Mouse (Mus musculus): ENCODE measurements around the gene Epop. TPM values are rescaled to one million over a fixed set of nuclear protein-coding genes. Genes with fewer than 3 reads are reported as not detected.

Gene Epop
- polyA plus RNA-seq, 1 experiment from 2014 or later: 16.1 TPM

- 3% methylated on average over 12 of the region's 12 CpGs for WGBS
- no peaks in the 10 kb centered on the region for H3K9me3 ChIP-seq (replicated peaks)
- H3K27ac ChIP-seq: no peak overlapping the region
- H3K4me3 ChIP-seq: peak overlapping the region; percentile 4; the same call in 1 of the 2 replicates
- peaks cover 45% of the 10 kb centered on the region for H3K27me3 ChIP-seq (ENCODE audit: low read depth, poor library complexity, severe bottlenecking)
- no peaks in the 10 kb centered on the region for H3K36me3 ChIP-seq
- peak; percentile 91 for DNase-seq (ENCODE audit: low spot score)
- H3K4me1 ChIP-seq: peaks cover 47% of the 10 kb centered on the region
These were observed 2.4 kb upstream of the Epop start for GRCm38 (mm10) chr11:97631938-97632337.

- Histone ChIP-seq H3K4me1 (peaks cover 51% of the 10 kb centered on the region), H3K4me3 (0 out of 2 replicates have a peak overlapping the region, but pooled peaks have one; percentile 4)
These were observed 2.0 kb upstream of the Epop start for GRCm38 (mm10) chr11:97631500-97631899.

GRCm38 (mm10) chr11:97631046-97631445, 1.5 kb upstream of the Epop start:
- Histone ChIP-seq H3K36me3 (no peaks in the 10 kb centered on the region), H3K27me3 (ENCODE audit: low read depth, poor library complexity, severe bottlenecking) (peaks cover 51% of the 10 kb centered on the region), H3K27ac (no peak overlapping the region), H3K9me3 (replicated peaks) (no peaks in the 10 kb centered on the region), H3K4me1 (peaks cover 56% of the 10 kb centered on the region), H3K4me3 (no peak overlapping the region)
- 41% methylated on average over 2 of the region's 2 CpGs for WGBS
- no peak for DNase-seq (ENCODE audit: low spot score)

More at GRCm38 (mm10) chr11:97631500-97631899, 2.0 kb upstream of the Epop start:
- H3K27ac ChIP-seq: no peak overlapping the region
- H3K36me3 ChIP-seq: no peaks in the 10 kb centered on the region
- no peaks in the 10 kb centered on the region for H3K9me3 ChIP-seq (replicated peaks)
- peaks cover 46% of the 10 kb centered on the region for H3K27me3 ChIP-seq (ENCODE audit: low read depth, poor library complexity, severe bottlenecking)
- WGBS: 18% methylated on average over 5 of the region's 5 CpGs
- no peak for DNase-seq (ENCODE audit: low spot score)

- whole genome bisulfite sequencing: under 1% methylated on average over 106 of the region's 106 CpGs
- H3K4me1 ChIP-seq: peaks cover 59% of the 10 kb centered on the region
- peak overlapping the region; percentile 90 for H3K27ac ChIP-seq
- H3K36me3 ChIP-seq: no peaks in the 10 kb centered on the region
- H3K4me3 ChIP-seq: peak overlapping the region; percentile 80
- H3K27me3 ChIP-seq (ENCODE audit: low read depth, poor library complexity, severe bottlenecking): peaks cover 71% of the 10 kb centered on the region
- no peaks in the 10 kb centered on the region for H3K9me3 ChIP-seq (replicated peaks)
- peak; percentile 77 for DNase-seq (ENCODE audit: low spot score)
These were observed 659 bp downstream of the Epop start for GRCm38 (mm10) chr11:97628568-97629518.

- peaks cover 77% of the 10 kb centered on the region for H3K27me3 ChIP-seq (ENCODE audit: low read depth, poor library complexity, severe bottlenecking)
- no peak for DNase-seq (ENCODE audit: low spot score)
- under 1% methylated on average over 28 of the region's 28 CpGs for WGBS
These were observed 1.3 kb downstream of the Epop start for GRCm38 (mm10) chr11:97628303-97628567.

GRCm38 (mm10) chr11:97627556-97628302, 1.8 kb downstream of the Epop start:
- H3K27ac ChIP-seq: peak overlapping the region; percentile 90
- DNase-seq (ENCODE audit: low spot score): peak; percentile 42
- no peaks in the 10 kb centered on the region for H3K9me3 ChIP-seq (replicated peaks)
- H3K4me3 ChIP-seq: peak overlapping the region; percentile 80
- H3K27me3 ChIP-seq (ENCODE audit: low read depth, poor library complexity, severe bottlenecking): peaks cover 78% of the 10 kb centered on the region
- peaks cover 59% of the 10 kb centered on the region for H3K4me1 ChIP-seq
- WGBS: 1% methylated on average over 30 of the region's 30 CpGs
- no peaks in the 10 kb centered on the region for H3K36me3 ChIP-seq

More at GRCm38 (mm10) chr11:97628303-97628567, 1.3 kb downstream of the Epop start:
- H3K9me3 ChIP-seq (replicated peaks): no peaks in the 10 kb centered on the region
- H3K27ac ChIP-seq: peak overlapping the region; percentile 90
- peaks cover 59% of the 10 kb centered on the region for H3K4me1 ChIP-seq
- peak overlapping the region; percentile 80 for H3K4me3 ChIP-seq
- H3K36me3 ChIP-seq: no peaks in the 10 kb centered on the region

- H3K27ac ChIP-seq: 0 out of 2 replicates have a peak overlapping the region, but pooled peaks have one; percentile 15
- H3K27me3 ChIP-seq (ENCODE audit: low read depth, poor library complexity, severe bottlenecking): peaks cover 75% of the 10 kb centered on the region
- 1% methylated on average over 10 of the region's 10 CpGs for WGBS
- H3K36me3 ChIP-seq: no peaks in the 10 kb centered on the region
- H3K4me1 ChIP-seq: peaks cover 56% of the 10 kb centered on the region
- peak; percentile 49 for DNase-seq (ENCODE audit: low spot score)
- H3K9me3 ChIP-seq (replicated peaks): no peaks in the 10 kb centered on the region
- H3K4me3 ChIP-seq: peak overlapping the region; percentile 80
These were observed 2.7 kb downstream of the Epop start for GRCm38 (mm10) chr11:97626850-97627249.

- no peaks in the 10 kb centered on the region for H3K36me3 ChIP-seq
- WGBS: under 1% methylated on average over 13 of the region's 13 CpGs
- H3K4me3 ChIP-seq: peak overlapping the region; percentile 80
- peaks cover 53% of the 10 kb centered on the region for H3K4me1 ChIP-seq
- no peak for DNase-seq (ENCODE audit: low spot score)
- peaks cover 71% of the 10 kb centered on the region for H3K27me3 ChIP-seq (ENCODE audit: low read depth, poor library complexity, severe bottlenecking)
- H3K9me3 ChIP-seq (replicated peaks): no peaks in the 10 kb centered on the region
- H3K27ac ChIP-seq: no peak overlapping the region
These were observed 3.1 kb downstream of the Epop start for GRCm38 (mm10) chr11:97626431-97626830.

- peaks cover 62% of the 10 kb centered on the region for H3K27me3 ChIP-seq (ENCODE audit: low read depth, poor library complexity, severe bottlenecking)
- no peak overlapping the region for H3K4me3 ChIP-seq
- no peaks in the 10 kb centered on the region for H3K36me3 ChIP-seq
- peaks cover 47% of the 10 kb centered on the region for H3K4me1 ChIP-seq
- H3K27ac ChIP-seq: no peak overlapping the region
- DNase-seq (ENCODE audit: low spot score): no peak
- WGBS: 78% methylated on average over 5 of the region's 5 CpGs
- H3K9me3 ChIP-seq (replicated peaks): no peaks in the 10 kb centered on the region
These were observed 4.0 kb downstream of the Epop start for GRCm38 (mm10) chr11:97625551-97625950.

- Histone ChIP-seq H3K4me3 (no peak overlapping the region), H3K4me1 (peaks cover 28% of the 10 kb centered on the region), H3K27ac (no peak overlapping the region), H3K27me3 (ENCODE audit: low read depth, poor library complexity, severe bottlenecking) (peaks cover 62% of the 10 kb centered on the region), H3K9me3 (replicated peaks) (no peaks in the 10 kb centered on the region), H3K36me3 (no peaks in the 10 kb centered on the region)
- DNase-seq (ENCODE audit: low spot score): no peak
- 64% methylated on average over 9 of the region's 9 CpGs for WGBS
These were observed 6.3 kb downstream of the Epop start for GRCm38 (mm10) chr11:97623166-97623565.

- DNase-seq (ENCODE audit: low spot score): peak; percentile 81
- H3K27me3 ChIP-seq (ENCODE audit: low read depth, poor library complexity, severe bottlenecking): peaks cover 62% of the 10 kb centered on the region
- H3K27ac ChIP-seq: no peak overlapping the region
- no peaks in the 10 kb centered on the region for H3K36me3 ChIP-seq
- peaks cover 20% of the 10 kb centered on the region for H3K4me1 ChIP-seq
- 2% methylated on average over 6 of the region's 6 CpGs for WGBS
- no peaks in the 10 kb centered on the region for H3K9me3 ChIP-seq (replicated peaks)
- H3K4me3 ChIP-seq: no peak overlapping the region
These were observed 7.1 kb downstream of the Epop start for GRCm38 (mm10) chr11:97622440-97622839.

GRCm38 (mm10) chr11:97619391-97619795, 10.1 kb downstream of the Epop start:
- no peak overlapping the region for H3K4me3 ChIP-seq
- H3K27ac ChIP-seq: no peak overlapping the region
- 57% methylated on average over 5 of the region's 5 CpGs for WGBS
- H3K27me3 ChIP-seq (ENCODE audit: low read depth, poor library complexity, severe bottlenecking): peaks cover 52% of the 10 kb centered on the region
- no peaks in the 10 kb centered on the region for H3K36me3 ChIP-seq
- H3K9me3 ChIP-seq (replicated peaks): no peaks in the 10 kb centered on the region
- H3K4me1 ChIP-seq: peaks cover 3% of the 10 kb centered on the region; the same call in 1 of the 2 replicates
- DNase-seq (ENCODE audit: low spot score): no peak

GRCm38 (mm10) chr11:97618368-97618767, 11.1 kb downstream of the Epop start:
- DNase-seq (ENCODE audit: low spot score): no peak
- Histone ChIP-seq H3K36me3 (no peaks in the 10 kb centered on the region), H3K4me1 (peaks cover 3% of the 10 kb centered on the region; the same call in 1 of the 2 replicates), H3K27ac (no peak overlapping the region), H3K27me3 (ENCODE audit: low read depth, poor library complexity, severe bottlenecking) (peaks cover 42% of the 10 kb centered on the region), H3K4me3 (no peak overlapping the region), H3K9me3 (replicated peaks) (no peaks in the 10 kb centered on the region)
- 45% methylated on average over 11 of the region's 11 CpGs for WGBS
